In the genomic region with DNA sequence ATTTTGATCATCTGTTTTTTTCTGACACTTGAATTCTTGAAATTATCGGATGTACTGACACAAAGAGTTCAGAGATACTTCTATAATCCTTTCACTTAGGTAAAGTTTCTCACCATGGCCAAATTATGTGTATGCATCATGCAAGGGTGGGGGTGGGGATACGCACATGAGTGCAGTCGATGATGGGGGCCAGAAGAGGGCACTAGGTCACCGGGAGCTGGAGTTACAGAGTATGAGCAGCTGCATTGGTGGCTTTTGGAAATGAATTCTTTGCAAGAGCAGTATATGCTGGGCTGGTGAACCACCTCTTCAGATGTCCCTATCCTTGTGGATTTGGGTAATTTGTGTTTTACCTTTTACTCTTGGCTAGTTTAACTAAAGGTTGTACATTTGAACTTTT, we compare ENCODE assay signal across 10 mouse cellular contexts. TPM values are rescaled to one million over a fixed set of nuclear protein-coding genes. Genes with fewer than 3 reads are reported as not detected.
DNase-seq lines count a peak whose midpoint lies in the region; ATAC-seq and TF ChIP-seq lines count a peak whose summit lies in the region.
"Had no signal": no experiment of that assay in that cellular context is flagged by ENCODE, and none has a peak within 500 bp of the region (broad histone marks: within the 10 kb centered on the region; RNA-seq: fewer than 3 reads in every experiment).

No protein-coding gene starts in this region.

- no peak overlapping the region for H3K9ac ChIP-seq in hindbrain, postnatal 0 days (replicated peaks; ENCODE audit: low read length)
- no peak overlapping the region for H3K9ac ChIP-seq in hindbrain, embryonic 12.5 days
- no peak overlapping the region for H3K9ac ChIP-seq in liver, postnatal 0 days (replicated peaks)

- no peak for TF ChIP-seq CTCF in hindbrain, postnatal 0 days (IDR thresholded peaks at IDR 0.05; ENCODE audit: low read depth)
- peak; percentile 32; the same call in 1 of the 2 replicates for TF ChIP-seq CTCF in liver, postnatal 0 days (IDR thresholded peaks at IDR 0.05; ENCODE audit: low read depth)

- peaks cover 2% of the 10 kb centered on the region; the same call in 1 of the 2 replicates for H3K9me3 ChIP-seq in hindbrain, postnatal 0 days (ENCODE audit: low read length)
- H3K9me3 ChIP-seq in hindbrain, embryonic 12.5 days (replicated peaks), result no peaks in the 10 kb centered on the region
- H3K9me3 ChIP-seq in liver, postnatal 0 days (ENCODE audit: low read length), result no peaks in the 10 kb centered on the region
- no peaks in the 10 kb centered on the region for H3K9me3 ChIP-seq in limb, embryonic 10.5 days (replicated peaks)
- no peaks in the 10 kb centered on the region for H3K9me3 ChIP-seq in embryonic facial prominence, embryonic 10.5 days

- DNase-seq in hindbrain, postnatal 0 days (ENCODE audit: low spot score), result peak; percentile 5
- no peak for DNase-seq in liver, postnatal 0 days
- DNase-seq in liver, result no peak
- peak; percentile 8 for DNase-seq in ES-CJ7 (ENCODE audit: low read depth, low spot score)
- peak; percentile 26 for DNase-seq in limb, embryonic 10.5 days (ENCODE audit: low spot score)
- DNase-seq in embryonic facial prominence, embryonic 10.5 days (ENCODE audit: low spot score), result no peak
- DNase-seq: cerebellum, postnatal 36 days had no signal

- TF ChIP-seq EP300 in liver, postnatal 0 days (IDR thresholded peaks at IDR 0.05; ENCODE audit: low read depth), result no peak

- H3K4me1 ChIP-seq in hindbrain, postnatal 0 days (ENCODE audit: insufficient read depth, low read length), result no peaks in the 10 kb centered on the region
- H3K4me1 ChIP-seq in hindbrain, embryonic 12.5 days, result no peaks in the 10 kb centered on the region
- no peaks in the 10 kb centered on the region for H3K4me1 ChIP-seq in liver, postnatal 0 days (ENCODE audit: insufficient read depth)
- H3K4me1 ChIP-seq in limb, embryonic 10.5 days, result no peaks in the 10 kb centered on the region
- H3K4me1 ChIP-seq in embryonic facial prominence, embryonic 10.5 days, result no peaks in the 10 kb centered on the region
- H3K4me1 ChIP-seq: hindbrain, embryonic 10.5 days had no signal

- 88% methylated on average over 4 of the region's 4 CpGs for WGBS in hindbrain, postnatal 0 days
- 83% methylated on average over 4 of the region's 4 CpGs for WGBS in hindbrain, embryonic 12.5 days
- 79% methylated on average over 4 of the region's 4 CpGs for WGBS in liver, postnatal 0 days (ENCODE audit: insufficient replicate concordance)
- WGBS in limb, embryonic 10.5 days, result 88% methylated on average over 4 of the region's 4 CpGs
- WGBS in embryonic facial prominence, embryonic 10.5 days, result 86% methylated on average over 4 of the region's 4 CpGs

- no peak overlapping the region for H3K27ac ChIP-seq in hindbrain, postnatal 0 days
- H3K27ac ChIP-seq in hindbrain, embryonic 12.5 days, result no peak overlapping the region
- no peak overlapping the region for H3K27ac ChIP-seq in liver, postnatal 0 days (ENCODE audit: low read depth)
- H3K27ac ChIP-seq in limb, embryonic 10.5 days, result no peak overlapping the region
- no peak overlapping the region for H3K27ac ChIP-seq in embryonic facial prominence, embryonic 10.5 days (replicated peaks)
- H3K27ac ChIP-seq: hindbrain, embryonic 10.5 days had no signal

- H3K4me2 ChIP-seq in hindbrain, postnatal 0 days (ENCODE audit: low read depth, low read length), result no peak overlapping the region
- H3K4me2 ChIP-seq in hindbrain, embryonic 12.5 days (replicated peaks), result no peak overlapping the region
- no peak overlapping the region for H3K4me2 ChIP-seq in liver, postnatal 0 days (ENCODE audit: low read depth, low read length)
- H3K4me2 ChIP-seq: midbrain, embryonic 11.5 days had no signal

- H3K4me3 ChIP-seq in hindbrain, postnatal 0 days (ENCODE audit: low read length), result no peak overlapping the region
- H3K4me3 ChIP-seq in hindbrain, embryonic 12.5 days, result no peak overlapping the region
- H3K4me3 ChIP-seq in liver, postnatal 0 days (ENCODE audit: low read depth, low read length), result no peak overlapping the region
- H3K4me3 ChIP-seq in limb, embryonic 10.5 days, result no peak overlapping the region
- H3K4me3 ChIP-seq in embryonic facial prominence, embryonic 10.5 days, result no peak overlapping the region
- H3K4me3 ChIP-seq: hindbrain, embryonic 10.5 days had no signal

- ATAC-seq in hindbrain, postnatal 0 days, result no peak
- ATAC-seq in hindbrain, embryonic 12.5 days (ENCODE audit: low FRiP score), result no peak
- ATAC-seq in liver, postnatal 0 days, result no peak

- H3K36me3 ChIP-seq in hindbrain, postnatal 0 days (ENCODE audit: insufficient read depth, low read length), result no peaks in the 10 kb centered on the region
- H3K36me3 ChIP-seq in hindbrain, embryonic 12.5 days, result no peaks in the 10 kb centered on the region
- no peaks in the 10 kb centered on the region for H3K36me3 ChIP-seq in liver, postnatal 0 days (replicated peaks; ENCODE audit: insufficient read depth, low read length)
- no peaks in the 10 kb centered on the region for H3K36me3 ChIP-seq in limb, embryonic 10.5 days
- no peaks in the 10 kb centered on the region for H3K36me3 ChIP-seq in embryonic facial prominence, embryonic 10.5 days (replicated peaks)
- H3K36me3 ChIP-seq: hindbrain, embryonic 10.5 days had no signal

- no peaks in the 10 kb centered on the region for H3K27me3 ChIP-seq in hindbrain, postnatal 0 days (ENCODE audit: insufficient read depth, low read length)
- no peaks in the 10 kb centered on the region for H3K27me3 ChIP-seq in hindbrain, embryonic 12.5 days
- H3K27me3 ChIP-seq in liver, postnatal 0 days (ENCODE audit: insufficient read depth, low read length), result no peaks in the 10 kb centered on the region
- H3K27me3 ChIP-seq in limb, embryonic 10.5 days (ENCODE audit: low read depth, poor library complexity, severe bottlenecking), result no peaks in the 10 kb centered on the region
- H3K27me3 ChIP-seq in embryonic facial prominence, embryonic 10.5 days (replicated peaks; ENCODE audit: low read depth, poor library complexity, severe bottlenecking), result no peaks in the 10 kb centered on the region

RNA-seq across cellular contexts. Expression of a gene that starts 31.6 kb away (rescaled TPM):
- 23.0 and 26.8 TPM in 2 replicates for total RNA-seq in hindbrain, postnatal 0 days (2014; rRNA removed)
- polyA plus RNA-seq in hindbrain, postnatal 0 days (2015; fragmentation: Nextera tagmentation; extraction: Ambion mirVana), result 15.9 and 16.2 TPM in 2 replicates
- 55.6 and 57.8 TPM in 2 replicates for polyA plus RNA-seq in hindbrain, embryonic 12.5 days (2016; fragmentation: Nextera tagmentation; extraction: Ambion mirVana)
- 4.5 and 7.4 TPM in 2 replicates for polyA plus RNA-seq in liver, postnatal 0 days (2015; fragmentation: Nextera tagmentation; extraction: Ambion mirVana)
- polyA plus RNA-seq in limb, embryonic 10.5 days (2016; fragmentation: Nextera tagmentation; extraction: Ambion mirVana), result 23.7 and 35.7 TPM in 2 replicates
- 23.0 and 26.9 TPM in 2 replicates for polyA plus RNA-seq in embryonic facial prominence, embryonic 10.5 days (2016; fragmentation: Nextera tagmentation; extraction: Ambion mirVana)

Comparison
In these comparisons a context has a peak if more than half of its experiments do, and no peak if none do; other contexts are left out.
1. DNase-seq: peak in hindbrain, postnatal 0 days (single experiment), ES-CJ7 (single experiment) and limb, embryonic 10.5 days (single experiment); none in liver, postnatal 0 days (single experiment), liver (single experiment) and embryonic facial prominence, embryonic 10.5 days (single experiment).